In genomic region chr6:58770654-58771218, GRCm38 (mm10) we compare ENCODE assay signal across 8 mouse cellular contexts.
DNase-seq lines count a peak whose midpoint lies in the region; ATAC-seq lines count a peak whose summit lies in the region.

No protein-coding gene starts in this region.

- DNase-seq in heart, adult 11 months: peak; percentile 84
- DNase-seq in heart, postnatal 25 days (ENCODE audit: low spot score): no peak
- DNase-seq in c-Kit-negative CD71-positive TER-119-positive erythroid progenitor cells, embryonic 14.5 days (ENCODE audit: low read depth, low spot score): peak; percentile 43
- DNase-seq in forebrain, embryonic 10.5 days (ENCODE audit: extremely low spot score, low spot score): peak; percentile 71
- peak; percentile 77 for DNase-seq in heart, postnatal 4 days
- DNase-seq in layer of hippocampus, postnatal 25 days (ENCODE audit: extremely low spot score in 1 of 2, low spot score in 1 of 2): peak; percentile 17 to 76
- peak; percentile 57 for DNase-seq in skeletal muscle tissue, adult 2 months (ENCODE audit: low read depth, low spot score)

- H3K27ac ChIP-seq in forebrain, embryonic 10.5 days: no peak overlapping the region

- intact Hi-C loops in heart, postnatal 25 days (cut with DNase I): loop anchor here (1.0 to 5.0 kb wide), 2 partner anchors 166 to 412 kb away; no protein-coding TSS in a partner anchor

- H3K36me3 ChIP-seq in forebrain, embryonic 10.5 days (replicated peaks): no peaks in the 10 kb centered on the region

- ATAC-seq in megakaryocyte-erythroid progenitor cell, adult 5-6 weeks (replicated peaks; ENCODE audit: low FRiP score, low TSS enrichment, poor library complexity, severe bottlenecking): peak; percentile 93

- no peaks in the 10 kb centered on the region for H3K4me1 ChIP-seq in forebrain, embryonic 10.5 days

- no peaks in the 10 kb centered on the region for H3K27me3 ChIP-seq in forebrain, embryonic 10.5 days (ENCODE audit: poor library complexity, severe bottlenecking)

- no peak overlapping the region for H3K4me3 ChIP-seq in forebrain, embryonic 10.5 days

- no peaks in the 10 kb centered on the region for H3K9me3 ChIP-seq in forebrain, embryonic 10.5 days

- 27% methylated on average over 8 of the region's 8 CpGs for WGBS in forebrain, embryonic 10.5 days
